Mouse (Mus musculus): ENCODE results near the gene Corin.

Gene Corin

DNA sequence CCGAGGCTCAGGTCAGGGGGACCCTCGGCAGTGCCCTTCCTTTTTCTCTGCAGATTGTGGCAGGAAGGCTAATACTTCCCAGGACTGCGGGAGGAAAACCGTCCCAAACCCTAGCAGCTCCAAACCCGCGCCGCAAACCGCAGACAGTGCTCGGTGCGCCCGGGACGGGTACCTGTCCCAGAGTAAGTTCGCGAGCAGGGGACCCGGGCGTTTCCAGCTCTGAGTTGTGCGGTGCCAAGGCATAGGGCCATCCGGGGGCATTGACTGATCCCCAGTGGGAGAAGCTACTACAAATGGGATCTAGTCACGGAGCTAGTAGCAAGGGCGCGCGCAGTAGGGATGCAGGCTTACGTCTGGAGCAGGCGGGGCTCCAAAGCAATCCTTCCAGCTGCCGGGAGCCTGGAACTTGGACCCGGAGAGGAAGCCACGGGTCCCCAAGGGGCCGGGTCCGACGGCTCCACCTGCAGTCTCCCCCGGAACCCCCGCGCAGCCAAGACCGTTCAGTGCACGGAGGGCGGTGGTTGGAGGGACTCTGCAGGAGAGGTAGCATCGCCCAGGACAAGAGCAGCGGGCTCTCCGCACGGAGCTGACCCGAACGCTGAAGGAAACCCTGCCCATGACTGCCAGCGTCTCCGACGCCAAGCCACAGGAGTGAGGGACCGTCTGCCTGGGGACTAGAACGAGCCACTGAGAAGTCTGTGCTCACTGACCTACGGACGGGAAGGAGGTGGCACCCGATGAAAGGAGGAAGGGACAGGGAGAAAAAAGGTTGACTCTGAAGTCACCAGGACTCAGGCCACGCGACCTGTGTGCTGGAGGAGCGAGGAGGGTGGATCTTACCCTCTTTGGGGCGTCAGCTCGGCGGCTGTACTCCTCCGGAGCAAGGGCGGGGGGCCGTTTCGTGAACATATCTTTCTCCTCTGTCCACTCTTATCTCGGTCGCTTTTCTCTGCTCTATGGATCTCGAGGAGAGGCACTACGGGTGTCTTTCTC is at the start of gene Corin:
Corin (minus strand) TSS at position 943 of the 993 bp plus-strand sequence.
- DNase-seq: peak; percentile 11

DNA sequence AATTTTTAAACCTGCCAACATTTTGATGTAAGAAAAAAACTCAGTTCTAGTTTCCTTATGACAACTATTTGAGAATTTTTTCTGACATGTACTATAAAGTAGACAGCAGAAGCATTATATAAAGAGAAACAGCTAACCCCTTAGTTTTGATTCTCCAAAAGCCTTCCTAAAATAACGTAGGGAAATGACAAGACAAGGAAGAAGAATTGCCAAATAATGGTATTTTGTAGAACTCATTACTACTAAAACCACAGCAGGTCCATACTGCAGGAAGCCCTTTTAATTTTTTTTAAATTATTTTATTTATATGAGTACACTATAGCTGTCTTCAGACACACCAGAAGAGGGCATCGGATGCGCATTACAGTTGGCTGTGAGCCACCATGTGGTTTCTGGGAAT is 46.9 kb upstream of the Corin start:
- no peak for DNase-seq

DNA sequence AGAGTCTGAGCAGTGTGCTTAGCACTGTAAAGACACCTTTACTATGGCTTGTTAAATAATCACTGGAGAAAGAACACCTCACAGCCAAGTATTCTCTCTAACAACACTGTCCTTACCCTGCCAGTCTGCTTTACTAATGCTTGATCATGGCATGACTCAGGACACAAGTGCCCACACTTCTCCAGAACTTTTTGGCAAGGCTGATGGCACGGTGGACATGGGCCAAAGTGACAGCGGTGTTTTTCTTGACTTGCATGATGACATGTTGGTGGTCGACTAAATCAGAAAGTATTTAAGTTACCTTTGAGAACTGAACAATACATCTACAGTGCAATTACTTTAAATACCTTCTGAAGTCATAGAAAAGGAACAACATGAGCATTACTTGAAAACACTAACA is 24.6 kb upstream of the Corin start:
- no peak for DNase-seq

DNA sequence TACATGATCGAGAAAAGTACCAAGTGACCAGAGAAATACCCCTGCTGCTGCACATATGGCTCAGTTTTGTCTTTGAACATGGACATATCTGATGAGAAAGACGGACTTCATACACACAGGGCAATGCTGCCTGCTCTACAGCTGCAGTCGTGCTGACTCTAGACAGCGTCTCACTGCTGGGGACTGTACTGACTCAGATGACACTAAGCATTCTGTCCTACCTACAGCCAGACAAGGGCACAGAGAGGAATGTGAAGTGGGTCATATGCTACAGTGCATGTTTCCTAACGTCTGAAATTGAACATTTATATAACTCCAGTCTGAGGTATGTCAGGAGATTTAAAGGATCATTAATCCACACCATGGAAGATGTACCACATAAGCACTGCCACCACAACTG is 9.5 kb upstream of the Corin start:
- no peak for DNase-seq

DNA sequence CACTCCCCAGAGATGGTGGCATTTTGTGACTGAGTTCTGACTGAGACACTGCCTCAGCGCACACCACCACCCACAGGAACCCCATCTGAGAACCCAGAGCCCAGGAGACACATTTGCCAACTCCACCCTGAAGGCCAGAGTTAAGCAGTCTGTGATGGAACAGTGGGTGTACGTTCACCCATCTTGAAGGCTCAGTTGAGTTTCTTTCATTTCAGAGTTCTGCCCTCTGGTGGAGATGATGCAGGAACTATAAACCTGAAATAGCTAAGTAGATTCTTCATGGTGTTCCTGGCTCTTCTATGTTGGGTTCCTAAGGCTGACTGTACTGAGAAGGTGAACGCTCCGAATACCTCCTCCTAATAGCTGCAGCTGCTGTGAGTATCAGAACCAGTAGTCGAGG is 1.5 kb upstream of the Corin start:
- DNase-seq: peak; percentile 13

DNA sequence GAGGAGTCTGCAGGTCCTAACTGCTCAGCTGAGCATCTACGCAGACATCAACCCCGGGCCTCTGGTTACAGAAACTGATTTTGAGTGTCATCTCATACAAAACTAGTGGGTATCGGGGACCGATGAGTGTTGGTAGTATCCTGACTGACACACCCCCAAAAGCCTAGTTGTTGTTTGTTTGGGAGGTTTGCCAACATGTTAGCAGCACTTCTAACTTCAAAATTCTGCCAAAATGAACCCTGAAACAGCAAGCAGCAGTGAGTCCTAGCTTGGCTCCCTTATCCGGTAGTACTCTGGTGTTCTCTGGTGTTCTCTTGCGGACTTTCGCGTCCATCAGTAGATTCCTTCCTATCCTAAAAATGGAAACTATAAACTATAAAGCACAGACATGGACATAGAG is 1.5 kb downstream of the Corin start:
- DNase-seq: no peak

DNA sequence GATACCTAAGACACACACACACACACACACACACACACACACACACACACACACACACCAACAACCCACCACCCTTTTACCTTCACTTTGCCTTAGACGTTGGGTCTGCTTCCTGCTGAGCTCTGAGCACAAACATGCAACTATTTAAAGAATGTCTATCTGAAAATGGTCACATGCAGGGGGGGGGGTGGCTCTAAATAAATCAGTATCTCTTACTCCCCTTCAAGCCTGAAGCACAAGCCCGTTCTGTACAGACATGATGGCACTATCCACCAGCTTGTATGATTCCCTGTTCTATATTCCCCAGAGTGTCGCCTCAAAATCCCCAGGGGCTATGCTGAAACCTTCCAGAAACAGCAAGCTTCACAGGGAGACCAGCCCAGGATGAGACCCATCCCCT is 2.5 kb downstream of the Corin start:
- no peak for DNase-seq

DNA sequence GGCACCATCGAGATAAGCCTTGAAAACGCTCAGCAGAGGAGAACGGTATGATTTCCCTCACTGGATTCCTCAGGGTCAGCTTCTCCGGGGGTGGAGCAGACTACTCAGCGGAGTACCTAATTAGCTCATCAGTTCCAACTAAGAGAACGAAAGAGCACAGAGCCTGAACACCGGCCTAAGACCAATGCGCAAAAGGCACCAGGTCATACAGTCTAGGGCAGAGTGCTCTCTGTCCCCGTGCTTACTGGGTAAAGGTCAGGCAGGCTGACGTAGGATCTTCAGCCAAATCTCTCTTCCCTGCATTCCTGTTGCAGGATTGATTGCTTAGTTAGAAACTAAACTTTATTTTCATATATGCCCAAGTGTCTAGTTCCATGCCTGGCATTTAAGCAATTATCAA is 6.0 kb downstream of the Corin start:
- peak; percentile 25 for DNase-seq

DNA sequence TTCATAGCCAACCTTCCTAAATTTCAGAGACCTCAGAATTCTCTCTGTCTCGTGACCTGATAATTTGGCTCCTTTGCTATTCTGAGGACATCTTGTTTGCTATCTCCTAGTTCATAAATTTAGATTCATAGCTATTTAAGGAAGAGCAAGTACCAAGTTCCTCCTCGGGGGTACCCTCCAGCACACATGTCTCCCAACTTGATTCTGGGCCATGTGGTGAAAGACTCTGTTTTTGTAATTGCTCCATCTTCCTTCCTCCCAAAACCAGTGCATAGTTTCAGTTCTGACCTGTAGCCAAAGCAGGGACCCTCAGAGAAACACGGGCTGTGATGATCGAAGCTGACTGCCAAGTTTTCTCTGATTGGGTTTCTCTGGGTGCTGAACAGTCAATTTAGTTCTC is 7.5 kb downstream of the Corin start:
- DNase-seq: no peak

DNA sequence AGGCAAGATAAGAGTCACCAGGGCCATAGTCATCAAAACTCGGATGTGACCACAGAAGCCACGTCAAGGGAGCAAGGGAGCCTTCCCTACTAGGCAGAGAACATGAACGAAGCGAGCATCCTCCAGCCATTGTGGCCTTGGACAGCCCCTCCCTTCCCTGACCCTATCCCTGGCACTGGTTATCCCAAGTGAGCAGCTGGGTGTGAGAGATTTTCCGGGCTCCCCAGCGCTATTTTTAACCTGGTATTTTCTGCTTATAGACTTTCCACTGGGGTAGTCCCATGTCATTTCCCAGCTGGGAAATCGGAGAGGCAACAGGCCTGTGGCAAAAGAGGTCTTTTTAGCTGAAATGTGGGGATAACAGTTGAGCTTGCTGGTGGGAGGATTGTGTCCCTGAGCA is 10.4 kb downstream of the Corin start:
- no peak for DNase-seq

DNA sequence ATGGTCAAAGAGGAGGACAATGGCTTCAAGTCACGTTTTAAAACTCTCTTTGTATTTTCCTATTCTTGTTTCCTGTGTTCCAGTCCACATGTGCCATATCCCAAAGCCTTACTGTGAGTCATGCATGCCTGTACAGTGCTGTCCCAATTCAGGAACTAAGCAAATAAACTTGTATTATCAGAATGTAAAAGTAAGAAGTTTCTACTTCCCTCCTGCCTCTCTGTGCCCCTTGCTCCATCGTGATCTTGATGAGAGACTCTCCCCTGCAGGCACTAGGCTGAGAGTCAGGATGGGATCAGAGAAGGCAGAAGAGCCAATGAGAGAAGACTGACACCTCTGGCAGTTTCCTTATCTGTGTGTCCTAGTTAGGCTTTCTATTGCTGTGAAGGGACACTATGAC is 13.0 kb downstream of the Corin start:
- no peak for DNase-seq

DNA sequence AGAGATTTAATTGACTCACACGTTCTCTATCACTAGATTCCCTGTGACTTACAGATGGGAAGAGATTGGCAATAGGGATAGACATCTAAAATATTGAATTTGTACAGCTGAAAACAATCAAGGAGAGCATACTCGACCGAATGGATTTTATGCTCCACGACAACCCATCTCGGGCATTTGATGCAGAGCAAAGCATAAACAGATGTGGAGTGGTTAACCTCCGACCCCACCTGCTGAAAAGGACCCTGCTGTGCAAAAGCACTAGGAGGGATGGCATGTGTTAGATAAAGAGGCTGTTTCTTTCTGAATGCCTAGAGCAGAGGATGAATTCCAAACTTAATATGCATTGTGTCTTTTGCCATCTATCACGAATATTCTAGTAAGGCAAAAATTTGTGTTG is 23.8 kb downstream of the Corin start:
- DNase-seq: no peak

DNA sequence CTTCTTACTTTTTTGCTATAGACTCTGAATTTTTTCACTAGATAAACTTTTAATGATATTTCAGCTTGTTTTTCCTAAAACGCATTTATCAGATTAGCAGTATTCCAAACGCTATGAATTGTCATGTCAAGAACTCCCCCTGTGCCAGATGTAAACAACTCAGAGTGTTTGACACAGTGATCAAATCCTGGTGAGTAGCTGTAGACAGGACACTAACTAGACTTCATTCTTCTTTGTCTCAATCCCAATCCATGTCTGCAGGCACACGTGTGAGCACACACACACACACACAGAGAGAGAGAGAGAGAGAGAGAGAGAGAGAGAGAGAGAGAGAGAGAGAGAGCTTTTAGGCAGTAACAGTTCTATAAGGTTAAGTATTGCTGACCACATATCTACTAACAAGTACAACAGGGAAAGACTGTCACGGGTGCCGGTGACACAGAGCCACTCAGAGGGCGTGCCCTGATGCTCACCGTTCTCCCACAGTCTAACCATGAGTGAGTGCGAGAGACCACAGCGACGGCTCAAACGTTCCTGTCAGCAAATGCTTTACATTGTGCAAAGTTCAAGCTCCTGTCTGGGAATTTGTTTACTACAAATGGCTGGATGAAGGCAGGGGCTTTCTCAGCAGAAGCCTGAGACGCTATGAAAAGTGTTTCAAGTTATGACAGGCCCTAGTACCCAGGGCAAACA is 31.8 kb downstream of the Corin start:
- DNase-seq: peak; percentile 1

DNA sequence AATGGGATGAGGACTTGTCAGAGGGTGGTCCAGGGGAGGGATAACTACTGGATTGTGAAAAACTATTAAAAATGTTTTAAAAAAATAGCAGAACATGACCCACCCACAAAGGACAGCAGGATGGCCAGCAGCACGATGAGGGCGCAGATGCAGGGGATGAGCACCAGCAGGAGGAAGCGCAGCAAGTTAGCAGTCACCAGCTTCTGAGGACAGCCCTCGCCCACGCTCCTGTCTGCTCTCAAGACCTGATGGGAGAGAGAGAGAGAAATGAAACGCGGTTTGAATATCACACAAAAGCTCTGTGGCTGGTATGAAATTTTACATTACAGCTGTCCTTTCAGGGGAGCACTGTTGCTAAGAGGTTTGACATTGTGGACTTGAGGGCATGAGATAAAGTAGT is 32.5 kb downstream of the Corin start:
- DNase-seq: peak; percentile 1

DNA sequence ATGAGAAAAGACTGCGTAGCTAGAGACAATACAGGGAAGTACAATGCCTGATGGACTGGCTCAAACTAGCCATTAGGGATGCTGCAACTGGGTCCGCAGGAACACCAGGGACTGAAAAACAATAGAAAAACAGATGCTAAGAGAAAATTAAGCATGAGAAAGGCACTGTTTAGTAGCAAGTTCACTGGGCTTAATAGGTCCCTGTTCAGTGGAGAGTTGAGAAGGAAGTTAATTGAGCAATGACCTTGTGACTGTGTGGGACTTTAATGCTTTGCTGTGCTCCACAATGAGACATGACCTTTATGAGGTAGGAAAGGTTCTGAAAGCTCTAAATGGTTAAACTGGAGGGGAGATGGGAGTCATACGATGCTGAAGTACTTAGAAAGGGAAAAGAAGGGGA is 39.3 kb downstream of the Corin start:
- no peak for DNase-seq

DNA sequence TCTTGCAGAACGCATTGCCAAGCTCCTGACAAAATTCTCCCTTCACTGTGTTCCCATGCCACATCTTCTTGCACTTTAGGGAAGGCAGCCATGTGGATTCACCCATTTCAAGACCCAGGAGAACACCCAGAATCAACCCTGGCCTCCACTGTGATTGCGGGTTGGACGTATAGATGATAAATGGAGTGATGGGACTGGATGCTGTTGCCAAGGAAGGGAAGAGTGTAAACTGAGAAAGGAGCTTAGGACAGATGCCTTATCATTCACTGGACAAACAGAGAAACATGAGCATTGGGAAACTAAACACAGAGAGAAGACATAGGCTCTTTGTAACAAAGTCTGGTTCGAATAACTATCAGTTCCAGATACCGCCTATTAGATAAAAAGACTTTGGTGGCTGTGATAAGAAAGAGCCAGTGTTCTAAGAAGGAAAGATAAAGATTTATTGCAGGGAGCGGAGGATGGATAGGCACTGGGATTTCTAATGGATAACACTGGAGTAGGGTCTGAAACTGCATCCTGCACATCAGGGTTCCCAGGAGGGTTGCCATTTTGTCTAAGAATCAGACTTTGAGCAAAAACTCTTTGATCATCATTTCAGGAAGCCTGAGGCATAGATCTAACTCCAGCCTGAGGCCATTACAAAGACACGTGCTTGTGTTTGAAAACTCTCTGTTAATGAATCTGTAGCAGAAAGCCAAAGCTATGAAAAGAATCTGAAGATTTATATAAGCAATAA is 44.7 kb downstream of the Corin start:
- DNase-seq: no peak

DNA sequence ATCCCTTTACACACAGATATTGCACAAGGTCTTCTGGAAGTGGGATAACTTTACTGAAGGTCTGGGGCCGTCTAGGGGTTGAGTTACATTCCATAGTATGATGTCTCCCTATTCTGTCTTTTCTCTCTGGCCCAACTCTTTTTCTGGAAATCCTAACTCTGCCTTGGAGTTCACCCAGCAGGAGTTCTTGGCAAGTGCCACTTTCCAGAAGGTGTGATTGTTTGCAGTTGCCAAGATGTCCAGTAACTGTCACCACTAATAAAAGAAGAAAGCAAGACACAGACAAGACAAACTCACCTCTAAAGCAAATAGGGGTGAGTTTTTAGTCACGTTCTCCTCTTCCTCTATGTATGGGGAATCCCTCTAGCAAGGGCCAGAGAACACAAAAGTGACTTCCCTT is 50.6 kb downstream of the Corin start:
- no peak for DNase-seq

DNA sequence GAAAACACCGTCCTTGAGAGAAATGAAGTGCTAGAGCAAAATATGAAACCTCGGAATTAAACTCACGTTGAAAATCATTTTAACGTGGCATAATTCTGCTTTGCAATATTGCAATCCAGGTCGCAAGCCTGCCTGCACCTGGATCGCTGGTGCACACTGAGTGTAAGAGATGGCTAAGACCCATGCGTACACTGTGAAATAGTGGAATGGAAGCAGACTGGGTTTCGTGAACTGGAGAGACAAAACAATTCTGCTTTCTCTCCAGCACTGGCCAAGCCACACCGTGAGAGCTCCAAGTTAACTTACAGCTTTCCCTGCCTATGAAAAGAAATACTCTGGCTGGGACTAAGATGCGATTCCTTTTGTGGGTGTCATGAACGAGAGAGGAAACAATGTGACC is 51.1 kb downstream of the Corin start:
- no peak for DNase-seq

DNA sequence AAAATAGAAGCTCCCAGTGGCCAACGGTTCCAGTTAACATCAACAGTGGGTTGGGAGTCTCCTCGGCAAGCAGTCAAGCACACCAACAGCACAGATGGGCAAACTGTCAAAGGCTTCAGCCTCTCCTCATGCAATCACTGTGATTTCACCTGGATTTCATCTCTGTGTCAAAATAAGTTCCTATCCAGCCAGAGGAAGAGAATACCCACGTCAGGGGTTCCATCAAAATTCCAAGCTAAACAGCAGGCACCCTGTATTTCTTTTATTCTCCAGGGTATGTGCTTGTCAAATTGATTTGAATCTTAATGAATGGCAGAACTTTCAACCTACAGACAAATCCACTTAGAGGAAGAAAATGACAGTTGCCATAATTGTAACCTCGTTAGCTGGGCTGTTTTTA is 51.5 kb downstream of the Corin start:
- no peak for DNase-seq

DNA sequence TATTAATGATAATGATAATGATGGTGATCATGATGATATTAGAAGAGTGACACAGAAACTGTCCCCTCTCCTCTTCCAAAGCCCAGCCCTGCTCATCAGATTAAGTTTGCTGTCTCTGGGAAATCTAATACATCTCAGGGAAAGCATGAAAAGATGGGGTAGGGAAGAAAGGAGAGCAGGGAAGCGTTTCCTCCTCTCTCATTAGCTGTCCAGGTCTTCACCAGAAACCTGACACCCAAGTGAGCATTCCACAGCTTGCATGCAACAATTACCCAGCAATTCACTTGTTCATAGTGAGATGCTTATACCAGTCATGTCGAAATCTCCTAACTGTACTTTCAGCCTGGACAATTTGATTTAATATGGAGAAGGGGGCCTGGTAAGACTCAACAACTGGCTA is 55.4 kb downstream of the Corin start:
- DNase-seq: no peak

DNA sequence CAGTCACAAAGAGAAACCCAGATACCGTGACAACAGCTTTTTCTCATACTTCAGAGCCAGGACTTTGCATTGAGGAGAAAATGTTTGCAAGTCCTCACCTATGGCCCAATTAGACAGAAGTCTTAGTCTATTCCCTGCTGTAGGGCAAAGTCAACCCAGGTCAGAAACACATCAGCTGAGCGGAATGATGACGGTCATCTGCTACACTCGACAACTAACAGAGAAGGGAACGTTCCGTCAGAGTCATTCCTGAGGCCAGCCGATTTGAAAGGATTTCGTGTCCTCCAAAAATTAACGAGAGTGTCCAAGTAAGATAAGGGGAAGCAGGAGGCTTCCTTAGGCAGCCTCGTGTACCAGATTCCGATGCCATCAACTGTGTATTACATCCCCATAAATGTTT is 58.2 kb downstream of the Corin start:
- DNase-seq: no peak

DNA sequence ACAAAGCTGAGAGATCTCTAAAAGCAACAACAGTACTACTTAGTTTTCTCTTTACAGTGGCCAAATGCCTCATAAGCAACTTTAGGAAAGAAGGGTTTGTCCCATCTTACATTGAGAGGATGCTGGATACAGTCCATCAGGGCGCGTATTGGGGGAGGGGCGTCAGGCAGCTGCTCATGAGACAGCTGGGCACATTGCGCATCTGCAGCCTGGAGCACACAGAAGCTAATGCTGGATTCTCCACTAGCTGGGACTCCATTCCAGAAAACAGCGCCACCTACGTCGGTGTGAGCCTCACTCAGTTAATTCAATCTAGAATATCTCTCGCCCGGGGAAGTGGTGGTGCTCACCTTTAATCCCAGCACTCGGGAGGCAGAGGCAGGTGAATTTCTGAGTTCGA is 60.3 kb downstream of the Corin start:
- DNase-seq: no peak

DNA sequence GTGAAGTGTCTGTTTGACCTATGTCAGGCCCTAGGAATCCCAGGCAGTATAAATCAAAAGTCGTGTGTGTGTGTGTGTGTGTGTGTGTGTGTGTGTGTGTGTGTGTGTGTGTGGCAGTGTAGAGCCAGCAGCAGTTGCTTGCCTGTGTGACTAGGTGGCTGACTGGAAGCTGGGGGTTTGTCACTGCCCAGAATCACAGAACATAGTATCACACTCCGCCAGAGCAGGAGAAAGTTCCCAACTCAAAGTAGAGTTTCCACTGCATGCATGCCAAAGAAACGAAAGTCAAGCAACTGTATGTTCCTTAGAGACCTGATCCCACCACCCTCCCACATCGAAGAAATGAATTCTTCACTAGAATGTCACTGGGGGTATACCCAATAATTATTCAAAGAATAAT is 61.3 kb downstream of the Corin start:
- DNase-seq: no peak

DNA sequence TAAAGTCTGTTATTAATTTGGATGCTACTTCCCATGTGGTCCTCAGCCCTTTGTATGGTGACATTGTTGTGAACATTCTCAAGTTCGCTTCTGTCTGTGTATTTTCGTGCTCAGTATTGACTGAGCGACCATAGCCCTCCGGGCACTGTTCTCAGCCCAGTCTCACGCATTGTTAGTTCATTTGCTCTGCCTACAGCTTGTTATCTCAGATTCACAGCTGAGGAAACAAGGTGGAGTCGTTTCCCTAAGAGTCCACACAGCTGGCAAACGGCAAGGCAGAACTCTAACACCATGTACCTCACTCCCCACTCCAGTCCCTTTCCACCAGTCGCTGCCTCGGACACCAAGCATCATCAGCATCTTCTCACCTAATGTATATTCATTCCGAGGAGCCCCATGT is 63.1 kb downstream of the Corin start:
- DNase-seq: no peak

All from kidney, postnatal 14 days (tissue).